Mouse (Mus musculus) cerebellum, postnatal 25 days (tissue): ENCODE measurements at regions not wholly inside any gene's neighbourhood (a gene's known extent, or its start where the extent isn't known, plus 50 kb on each side); places are given as distances from the start of the nearest gene placed in this dataset.

Experiments used
- DNase-seq, 2 experiments: peaks; one replicate each; pipeline ENCODE4 v3.0.0; 2021; ENCODE audit warnings: mixed read lengths in 2 of 2

DNA sequence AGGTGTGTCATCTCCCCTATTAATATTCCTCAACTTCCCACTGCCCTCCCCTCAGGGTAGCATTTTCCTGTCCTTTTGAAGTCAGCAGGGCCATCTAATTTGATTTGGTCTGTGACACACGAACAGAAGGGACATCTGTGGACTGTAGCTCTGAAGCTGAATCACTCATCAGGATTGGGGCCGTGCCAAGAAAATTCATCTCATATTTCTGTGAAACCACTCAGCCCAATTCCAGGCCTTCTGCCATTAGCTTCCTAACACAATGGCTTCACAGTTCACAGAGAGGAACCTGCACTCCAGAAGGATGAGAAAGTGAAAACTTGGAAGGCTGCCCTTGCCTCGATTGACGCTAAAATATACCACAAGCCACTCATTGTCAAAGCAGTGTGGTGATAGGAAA, 86.1 kb downstream of the Abhd5 start:
- DNase-seq, result peak; percentile 17 to 68

DNA sequence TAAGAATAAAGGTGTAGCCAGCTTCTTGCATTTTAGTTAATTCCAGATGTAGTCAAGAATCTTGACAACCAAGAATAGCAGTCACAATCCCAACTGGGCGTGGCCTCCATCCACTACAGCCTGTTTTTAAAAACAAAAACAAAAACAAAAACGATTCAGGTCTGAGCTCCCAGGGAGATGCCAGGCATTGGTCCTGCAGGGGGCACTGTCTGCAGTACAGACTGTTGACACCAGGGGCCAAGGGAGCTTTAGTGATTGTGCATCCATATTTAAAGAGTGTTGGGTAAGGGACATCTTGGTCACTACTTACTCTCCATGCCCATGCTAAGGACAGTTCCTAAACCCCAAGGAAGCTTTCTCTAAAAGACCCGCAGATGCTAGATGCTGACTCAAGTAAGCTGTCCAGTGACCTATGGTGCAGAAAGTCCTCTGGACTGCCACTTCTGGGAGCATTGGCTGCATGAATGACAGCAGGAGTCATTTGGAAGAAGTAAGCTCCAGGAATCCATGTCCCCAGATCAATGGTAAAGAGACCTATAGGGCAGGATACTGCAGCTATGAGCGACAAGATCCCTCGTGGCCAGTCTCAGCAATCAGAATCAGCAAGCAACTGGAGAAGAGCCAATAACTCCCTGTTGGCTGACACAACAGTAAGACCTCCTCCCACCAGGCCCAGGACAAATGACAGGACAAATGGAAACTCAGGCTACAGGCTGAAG, 95.1 kb downstream of the Abhd5 start:
- peak in 1 of 2 experiments; percentile 9 for DNase-seq

DNA sequence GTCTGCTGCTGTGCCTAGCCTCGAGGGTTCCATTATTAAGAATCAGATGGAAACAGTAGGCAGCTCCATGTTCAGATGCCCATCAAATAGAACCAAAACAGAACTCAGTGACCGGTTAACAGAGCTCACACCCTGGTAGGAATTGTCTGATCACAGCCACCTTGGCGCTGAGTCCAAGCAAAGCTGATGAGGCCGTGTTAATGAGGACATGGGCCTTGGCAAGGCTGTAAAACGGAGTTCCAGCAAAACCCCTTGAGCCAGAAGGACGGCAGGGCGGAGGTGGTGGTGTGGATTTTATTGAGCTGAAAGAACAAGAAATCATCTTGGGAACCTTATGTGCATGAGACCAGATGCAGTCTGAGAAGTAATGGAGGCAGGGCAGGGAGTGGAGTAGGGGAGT, 96.2 kb downstream of the Abhd5 start:
- DNase-seq, result peak in 1 of 2 experiments; percentile 13

- no peak for DNase-seq
Observed at GRCm38 (mm10) chr9:122448342-122448741, 96.9 kb downstream of the Abhd5 start.

DNA sequence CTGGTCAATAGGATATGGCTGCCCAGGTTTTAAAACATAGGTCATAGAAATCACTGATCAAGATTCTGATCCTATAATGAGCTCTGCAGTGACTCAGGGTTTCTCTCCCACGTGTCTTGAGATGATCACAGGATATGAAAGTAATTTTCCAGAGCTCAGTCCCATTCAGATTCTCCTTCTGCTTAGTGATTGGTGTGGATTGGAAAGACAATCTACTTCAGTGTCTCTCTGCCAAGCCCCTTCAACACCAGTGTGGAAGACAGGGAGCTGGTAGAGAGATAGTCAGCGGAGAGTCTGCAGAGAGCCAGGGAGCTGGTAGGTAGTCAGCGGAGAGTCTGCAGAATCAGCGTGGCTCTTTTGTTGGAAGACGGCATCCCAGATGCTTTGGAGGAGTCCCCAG, 99.1 kb downstream of the Abhd5 start:
- DNase-seq, result no peak

DNA sequence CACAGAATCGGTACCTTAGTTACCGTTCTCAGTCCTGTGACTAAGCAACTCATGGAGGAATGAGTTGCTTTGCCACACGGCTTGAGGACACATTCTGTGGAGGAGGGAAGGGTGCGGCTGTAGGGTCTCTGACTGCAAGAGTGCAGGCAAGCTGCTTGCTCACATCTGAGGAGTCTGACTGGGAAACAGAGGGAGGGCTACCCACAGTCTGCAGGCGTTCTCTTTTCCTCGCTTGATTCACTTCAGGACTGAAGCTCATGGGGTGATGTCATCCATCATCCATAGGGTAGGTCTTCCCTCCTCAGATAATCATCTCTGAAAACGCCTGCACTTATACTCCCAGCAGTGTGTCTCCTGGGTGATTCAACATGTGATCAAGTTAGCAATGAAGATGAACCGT, 103.9 kb downstream of the Abhd5 start:
- no peak for DNase-seq

DNA sequence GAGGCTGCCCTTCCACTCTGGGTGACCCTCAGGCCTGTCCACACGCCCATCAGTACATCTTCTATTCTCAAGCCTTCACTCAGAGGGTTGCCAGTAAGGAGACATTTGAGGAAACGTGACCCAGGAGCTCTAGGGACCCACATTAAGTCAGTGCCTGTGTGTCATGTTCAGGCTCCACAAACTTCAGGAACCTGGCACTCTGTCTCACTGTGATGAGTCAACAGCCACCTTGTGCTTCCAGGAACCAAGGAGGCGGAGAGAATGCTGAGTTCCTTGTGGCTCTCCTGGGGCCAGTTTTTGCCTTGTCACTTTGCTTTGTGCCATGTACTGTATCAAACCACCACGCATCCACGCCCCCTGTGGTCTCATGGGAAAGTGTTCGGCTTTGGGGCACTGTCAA, 104.4 kb downstream of the Abhd5 start:
- no peak for DNase-seq

- no peak for DNase-seq
Observed at GRCm38 (mm10) chr9:122459491-122459890, 108.1 kb downstream of the Abhd5 start.

DNA sequence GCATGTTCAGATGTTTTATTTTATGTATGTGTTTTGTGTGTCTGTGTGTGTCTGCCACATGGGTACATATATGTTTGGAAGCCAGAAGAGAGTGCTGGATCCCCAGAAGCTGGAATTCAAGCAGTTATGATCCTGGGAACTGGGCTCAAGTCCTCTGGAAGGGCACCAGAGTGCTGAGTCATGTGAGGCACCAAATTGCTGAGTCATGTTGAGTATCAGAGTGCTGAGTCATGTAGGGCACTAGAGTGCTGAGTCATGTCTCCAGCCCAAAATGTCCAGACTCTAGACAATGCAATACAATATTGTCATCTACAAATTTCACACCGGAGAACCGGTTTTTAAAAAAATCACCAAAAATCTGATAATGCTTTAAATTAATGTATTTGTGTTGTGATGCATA, 120.1 kb downstream of the Abhd5 start:
- DNase-seq, result no peak

GRCm38 (mm10) chr9:122476356-122476755, 124.9 kb downstream of the Abhd5 start:
- peak; percentile 9 to 33 for DNase-seq

DNA sequence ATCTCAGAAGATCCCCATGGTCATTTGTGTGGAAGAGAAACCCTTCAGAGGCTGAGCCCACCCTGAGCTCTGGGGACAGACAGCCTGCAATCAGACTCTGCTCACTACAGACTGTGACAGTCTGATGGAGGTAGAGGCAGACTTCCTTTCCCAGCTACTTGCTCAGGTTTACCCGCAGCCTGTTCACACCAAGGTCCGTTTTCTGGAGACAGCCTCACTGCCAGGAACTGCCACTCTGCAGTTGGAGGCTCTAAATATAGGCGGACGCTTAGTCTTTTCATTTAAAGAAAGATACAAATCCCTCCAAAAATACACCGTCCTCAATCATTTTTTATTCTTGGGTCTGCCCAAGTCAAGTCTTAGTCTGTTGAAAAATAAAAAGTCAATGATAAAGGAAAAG, 135.6 kb downstream of the Abhd5 start:
- DNase-seq, result no peak

DNA sequence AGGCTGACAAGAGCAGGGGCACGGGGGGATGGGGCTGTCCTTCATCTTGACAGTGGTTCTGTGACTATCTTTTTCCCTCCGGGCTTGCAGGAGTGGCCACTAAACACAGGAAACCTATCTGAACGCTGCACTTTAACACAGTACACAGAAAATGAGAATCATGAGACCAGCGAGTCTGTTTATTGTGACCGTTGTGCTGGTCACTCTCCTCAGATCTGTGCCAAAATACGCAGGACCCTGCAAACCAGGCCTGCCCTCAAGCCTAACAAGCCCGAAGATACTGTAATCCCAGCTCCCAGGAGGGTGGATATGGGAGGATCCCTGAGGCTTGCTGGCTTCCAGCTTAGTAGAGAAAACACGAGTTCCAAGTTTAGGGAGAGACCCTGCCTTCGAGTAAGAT, 143.3 kb downstream of the Abhd5 start:
- DNase-seq, result no peak

DNA sequence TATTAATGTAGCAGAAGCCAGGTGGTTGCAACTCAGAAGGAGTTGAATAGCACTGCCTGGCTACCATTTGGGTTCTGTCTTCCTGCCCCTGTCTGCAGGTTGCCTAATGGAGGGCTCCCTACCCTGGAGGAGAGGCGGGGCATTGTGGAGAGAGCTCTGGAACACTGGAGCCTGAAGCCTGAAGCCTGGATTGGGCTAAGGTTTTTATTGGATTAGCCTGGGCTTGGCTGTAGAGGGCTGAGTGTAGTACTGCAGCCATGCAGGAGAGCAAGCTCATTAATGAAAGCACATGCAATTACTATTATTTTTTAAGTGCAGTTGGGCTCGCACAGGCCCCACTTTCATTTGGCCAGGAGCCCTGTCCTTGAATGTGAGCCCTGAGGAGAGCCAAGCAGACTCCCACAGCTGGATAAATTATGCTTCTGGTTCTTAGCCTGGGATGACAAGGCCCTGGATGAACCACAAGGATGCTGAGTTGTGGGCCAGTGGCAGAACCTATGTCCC, 145.1 kb downstream of the Abhd5 start:
- DNase-seq, result no peak

- peak in 1 of 2 experiments; percentile 29 for DNase-seq
Observed at GRCm38 (mm10) chr9:122501864-122502341, 150.5 kb downstream of the Abhd5 start.

- no peak for DNase-seq
Observed at GRCm38 (mm10) chr9:122521569-122521968, 170.2 kb downstream of the Abhd5 start.

GRCm38 (mm10) chr9:122525621-122526055, 174.2 kb downstream of the Abhd5 start:
- DNase-seq, result no peak

GRCm38 (mm10) chr9:122528267-122528666, 176.9 kb downstream of the Abhd5 start:
- DNase-seq, result no peak

DNA sequence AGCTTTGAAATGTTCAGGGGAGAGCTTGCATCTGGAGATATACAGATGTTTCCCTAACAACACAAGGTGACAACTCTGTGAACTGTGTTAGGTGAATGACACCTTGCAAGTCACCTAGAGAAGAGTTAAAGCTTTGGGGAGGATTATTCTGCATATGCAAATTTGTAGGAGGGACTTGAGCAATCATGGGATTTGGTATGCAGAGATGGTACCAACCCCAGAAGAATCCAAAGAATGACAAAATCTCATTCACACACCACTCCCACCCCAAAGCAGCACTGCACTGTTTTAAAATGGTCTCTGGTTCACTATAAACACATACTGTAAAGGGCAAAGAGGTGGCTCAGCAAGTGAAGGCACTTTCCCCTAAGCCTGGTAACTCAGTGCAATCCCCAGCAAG, 178.3 kb downstream of the Abhd5 start:
- no peak for DNase-seq

- peak; percentile 33 to 53 for DNase-seq
Observed at GRCm38 (mm10) chr9:122531806-122532205, 180.4 kb downstream of the Abhd5 start.

DNA sequence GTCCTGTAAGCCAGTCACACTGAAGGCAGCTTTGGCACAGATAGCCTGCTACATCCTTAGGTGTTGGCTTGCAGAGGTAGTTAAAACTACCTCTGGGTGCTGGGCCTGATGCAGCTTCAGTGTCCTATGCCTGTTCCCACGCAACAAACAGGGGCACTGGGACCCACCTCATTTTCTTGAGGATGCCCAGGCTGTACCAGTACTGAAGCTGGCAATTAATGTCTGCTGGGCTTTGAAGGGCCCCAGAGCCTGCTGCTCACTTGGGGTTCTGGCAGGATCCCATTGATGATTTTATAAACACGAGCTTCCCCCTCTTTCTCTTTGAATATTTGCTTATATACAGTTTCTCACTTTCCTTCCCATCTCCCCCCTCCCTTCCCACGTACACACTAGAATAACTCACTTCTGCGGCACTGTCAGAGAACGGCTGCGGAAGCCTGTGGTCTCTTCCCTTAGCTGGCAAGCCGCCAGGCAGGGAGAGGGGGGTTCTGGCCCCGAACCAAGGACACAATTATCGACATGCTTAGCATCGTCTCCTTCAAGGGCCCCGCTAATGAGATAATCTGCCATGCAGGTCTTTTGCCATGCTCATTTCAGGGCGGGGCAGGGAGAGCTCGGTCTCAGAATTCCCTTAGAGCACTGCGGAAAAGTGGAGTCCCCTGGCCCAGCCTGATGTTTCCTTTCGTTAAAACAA, 182.9 kb downstream of the Abhd5 start:
- peak in 1 of 2 experiments; percentile 26 for DNase-seq

GRCm38 (mm10) chr9:122534965-122535364, 183.6 kb downstream of the Abhd5 start:
- DNase-seq, result no peak

DNA sequence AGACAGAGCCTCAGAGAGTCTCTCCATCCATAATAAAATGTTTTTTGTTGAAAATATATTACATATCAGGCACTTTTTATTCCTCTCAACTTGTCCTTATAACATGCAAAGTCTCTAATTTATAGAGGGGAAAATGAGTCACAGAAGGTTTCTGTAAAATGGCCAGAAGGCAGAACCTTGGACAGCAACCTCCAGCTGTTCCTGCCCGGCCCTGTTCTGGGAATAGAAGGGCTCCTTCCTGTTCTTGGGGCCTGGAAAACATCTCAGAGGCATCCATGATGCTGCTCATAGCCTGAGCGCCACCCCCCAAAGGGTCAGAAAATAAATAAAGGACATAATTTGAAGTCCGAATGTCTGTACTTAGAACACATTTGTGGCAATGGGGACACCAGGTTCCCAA, 188.7 kb downstream of the Abhd5 start:
- DNase-seq, result no peak

GRCm38 (mm10) chr9:122556051-122556450, 191.1 kb upstream of the Topaz1 start:
- no peak for DNase-seq

DNA sequence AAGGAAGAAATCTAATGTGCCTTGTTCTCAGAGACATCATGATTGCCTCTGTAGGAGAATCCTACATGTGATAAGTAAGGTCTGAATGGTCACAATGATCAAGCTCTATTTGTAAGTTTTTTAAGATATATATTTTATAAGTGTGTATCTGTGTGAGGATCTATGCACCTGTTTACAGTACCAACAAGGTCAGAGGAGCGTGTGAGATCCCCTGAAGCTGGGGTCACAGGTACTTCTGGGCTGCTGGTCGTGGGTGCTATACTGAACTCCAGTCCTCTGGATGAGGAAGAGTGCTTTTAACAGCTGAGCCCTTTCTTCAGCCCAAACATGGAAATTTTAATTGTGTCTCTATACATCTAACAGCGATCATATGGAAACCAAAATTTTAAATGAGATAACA, 181.1 kb upstream of the Topaz1 start:
- DNase-seq, result no peak
